Mouse (Mus musculus): ENCODE data around the gene Gm49368. TPM values are rescaled to one million over a fixed set of nuclear protein-coding genes. Genes with fewer than 3 reads are reported as not detected.

Gene Gm49368
- polyA plus RNA-seq, 1 experiment, result not detected

GRCm38 (mm10) chr7:128115211-128115958, 52.9 kb downstream of the Gm49368 start:
- DNase-seq, result no peak
- WGBS, result 74% methylated on average over 5 of the region's 5 CpGs
- Histone ChIP-seq H3K4me3 (replicated peaks; ENCODE audit: insufficient read depth, low read depth, low read length) (no peak overlapping the region), H3K4me1 (ENCODE audit: control insufficient read depth, insufficient read depth, low read length) (no peaks in the 10 kb centered on the region), H3K27me3 (ENCODE audit: control insufficient read depth, insufficient read depth, low read length) (no peaks in the 10 kb centered on the region), H3K27ac (ENCODE audit: insufficient read depth, low read length) (no peak overlapping the region)
- TF ChIP-seq CTCF (IDR thresholded peaks at IDR 0.05; ENCODE audit: borderline replicate concordance, insufficient read depth, low read depth, low read length) (no peak), POLR2A (IDR thresholded peaks at IDR 0.05; ENCODE audit: borderline replicate concordance, insufficient read depth, low read length) (no peak)

GRCm38 (mm10) chr7:128116396-128116795, 53.9 kb downstream of the Gm49368 start:
- TF ChIP-seq CTCF (IDR thresholded peaks at IDR 0.05; ENCODE audit: borderline replicate concordance, insufficient read depth, low read depth, low read length), result no peak
- TF ChIP-seq POLR2A (IDR thresholded peaks at IDR 0.05; ENCODE audit: borderline replicate concordance, insufficient read depth, low read length), result no peak
- Histone ChIP-seq H3K4me3 (replicated peaks; ENCODE audit: insufficient read depth, low read depth, low read length) (no peak overlapping the region), H3K27ac (ENCODE audit: insufficient read depth, low read length) (no peak overlapping the region), H3K27me3 (ENCODE audit: control insufficient read depth, insufficient read depth, low read length) (no peaks in the 10 kb centered on the region), H3K4me1 (ENCODE audit: control insufficient read depth, insufficient read depth, low read length) (no peaks in the 10 kb centered on the region)
- DNase-seq, result no peak
- WGBS, result 95% methylated on average over 5 of the region's 5 CpGs

DNA sequence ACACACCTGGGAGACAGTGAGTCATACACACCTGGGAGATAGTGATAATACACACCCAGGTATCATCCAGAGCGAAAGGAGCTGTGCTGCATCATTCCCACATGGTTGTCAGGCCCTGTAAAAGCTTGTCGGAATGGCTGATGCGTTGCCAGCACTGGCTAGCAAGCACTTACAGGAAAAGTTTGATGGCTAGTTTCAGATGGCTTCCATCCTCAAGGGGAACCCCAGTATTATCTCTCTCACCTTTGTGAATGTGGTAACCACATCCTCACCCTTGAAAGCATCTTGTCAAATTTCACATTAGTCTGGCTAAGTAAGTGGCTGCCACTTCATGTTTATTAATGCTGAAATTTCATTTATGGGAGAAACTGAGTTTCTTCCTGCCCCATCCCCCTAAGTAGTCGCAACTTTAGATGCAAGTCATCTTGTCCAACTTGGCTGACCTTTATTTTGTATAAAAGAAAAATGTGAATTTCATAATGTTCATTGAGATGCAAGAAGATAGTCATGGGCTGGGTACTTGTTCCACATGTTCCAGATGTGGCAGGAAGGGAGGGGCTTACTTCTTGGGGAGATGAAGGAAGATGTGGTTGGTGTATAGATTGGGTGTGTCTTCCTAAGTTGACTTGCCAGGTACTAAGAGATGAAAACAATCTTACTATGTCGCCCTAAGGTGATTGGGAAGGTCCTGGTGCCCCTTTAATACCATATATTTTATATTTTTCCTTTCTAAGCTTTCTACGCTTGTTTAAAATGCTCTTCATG, 57.4 kb downstream of the Gm49368 start:
- H3K27ac ChIP-seq (ENCODE audit: insufficient read depth, low read length), result no peak overlapping the region
- no peaks in the 10 kb centered on the region for H3K27me3 ChIP-seq (ENCODE audit: control insufficient read depth, insufficient read depth, low read length)
- H3K4me1 ChIP-seq (ENCODE audit: control insufficient read depth, insufficient read depth, low read length), result no peaks in the 10 kb centered on the region
- 85% methylated on average over 6 of the region's 6 CpGs for WGBS
- H3K4me3 ChIP-seq (replicated peaks; ENCODE audit: insufficient read depth, low read depth, low read length), result no peak overlapping the region
- DNase-seq, result no peak
- TF ChIP-seq CTCF (IDR thresholded peaks at IDR 0.05; ENCODE audit: borderline replicate concordance, insufficient read depth, low read depth, low read length), result no peak
- TF ChIP-seq POLR2A (IDR thresholded peaks at IDR 0.05; ENCODE audit: borderline replicate concordance, insufficient read depth, low read length), result no peak

GRCm38 (mm10) chr7:128128741-128129720, 66.5 kb downstream of the Gm49368 start, which contains the start of gene Itgax:
Gene Itgax (plus strand): TSS chr7:128129547.
- no peak for TF ChIP-seq CTCF (IDR thresholded peaks at IDR 0.05; ENCODE audit: borderline replicate concordance, insufficient read depth, low read depth, low read length)
- TF ChIP-seq POLR2A (IDR thresholded peaks at IDR 0.05; ENCODE audit: borderline replicate concordance, insufficient read depth, low read length), result no peak
- 84% methylated on average over 8 of the region's 8 CpGs for WGBS
- Histone ChIP-seq H3K4me3 (replicated peaks; ENCODE audit: insufficient read depth, low read depth, low read length) (no peak within 1 kb of the TSS), H3K27ac (ENCODE audit: insufficient read depth, low read length) (no peak within 1 kb of the TSS), H3K4me1 (ENCODE audit: control insufficient read depth, insufficient read depth, low read length) (no peaks in the 10 kb centered on the region), H3K27me3 (ENCODE audit: control insufficient read depth, insufficient read depth, low read length) (no peaks in the 10 kb centered on the region)
- DNase-seq, result no peak

GRCm38 (mm10) chr7:128132148-128132547, 69.7 kb downstream of the Gm49368 start:
- DNase-seq, result no peak
- no peaks in the 10 kb centered on the region for H3K27me3 ChIP-seq (ENCODE audit: control insufficient read depth, insufficient read depth, low read length)
- H3K4me1 ChIP-seq (ENCODE audit: control insufficient read depth, insufficient read depth, low read length), result no peaks in the 10 kb centered on the region
- no peak for TF ChIP-seq POLR2A (IDR thresholded peaks at IDR 0.05; ENCODE audit: borderline replicate concordance, insufficient read depth, low read length)
- TF ChIP-seq CTCF (IDR thresholded peaks at IDR 0.05; ENCODE audit: borderline replicate concordance, insufficient read depth, low read depth, low read length), result no peak
- 93% methylated on average over 5 of the region's 5 CpGs for WGBS
- no peak overlapping the region for H3K4me3 ChIP-seq (replicated peaks; ENCODE audit: insufficient read depth, low read depth, low read length)
- H3K27ac ChIP-seq (ENCODE audit: insufficient read depth, low read length), result no peak overlapping the region

GRCm38 (mm10) chr7:128133596-128133995, 71.1 kb downstream of the Gm49368 start:
- Histone ChIP-seq H3K27ac (ENCODE audit: insufficient read depth, low read length) (no peak overlapping the region), H3K4me3 (replicated peaks; ENCODE audit: insufficient read depth, low read depth, low read length) (no peak overlapping the region), H3K4me1 (ENCODE audit: control insufficient read depth, insufficient read depth, low read length) (no peaks in the 10 kb centered on the region), H3K27me3 (ENCODE audit: control insufficient read depth, insufficient read depth, low read length) (no peaks in the 10 kb centered on the region)
- no peak for DNase-seq
- WGBS, result 91% methylated on average over 2 of the region's 2 CpGs
- TF ChIP-seq CTCF (IDR thresholded peaks at IDR 0.05; ENCODE audit: borderline replicate concordance, insufficient read depth, low read depth, low read length) (no peak), POLR2A (IDR thresholded peaks at IDR 0.05; ENCODE audit: borderline replicate concordance, insufficient read depth, low read length) (no peak)

DNA sequence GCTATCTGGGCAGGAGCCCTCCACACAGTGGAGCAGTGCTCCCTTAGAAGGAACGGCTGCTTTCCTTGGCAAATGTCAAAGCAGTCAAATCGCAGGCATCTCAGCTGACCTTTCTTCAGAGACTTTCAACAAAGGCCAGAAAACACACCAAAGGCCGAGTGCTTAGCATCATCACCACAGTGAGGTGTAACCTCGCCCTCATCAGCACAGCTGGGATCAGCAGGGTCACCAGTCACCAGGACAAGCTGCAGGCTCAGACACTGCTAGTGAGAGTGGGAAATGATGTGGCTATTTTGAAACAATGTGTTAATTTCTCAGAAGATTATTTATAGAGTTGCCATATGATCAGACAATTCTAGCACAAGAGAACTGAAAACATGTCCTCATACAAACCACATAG, 74.4 kb downstream of the Gm49368 start:
- Histone ChIP-seq H3K4me3 (replicated peaks; ENCODE audit: insufficient read depth, low read depth, low read length) (no peak overlapping the region), H3K27me3 (ENCODE audit: control insufficient read depth, insufficient read depth, low read length) (no peaks in the 10 kb centered on the region), H3K4me1 (ENCODE audit: control insufficient read depth, insufficient read depth, low read length) (no peaks in the 10 kb centered on the region), H3K27ac (ENCODE audit: insufficient read depth, low read length) (no peak overlapping the region)
- WGBS, result 63% methylated on average over 4 of the region's 4 CpGs
- no peak for DNase-seq
- no peak for TF ChIP-seq POLR2A (IDR thresholded peaks at IDR 0.05; ENCODE audit: borderline replicate concordance, insufficient read depth, low read length)
- no peak for TF ChIP-seq CTCF (IDR thresholded peaks at IDR 0.05; ENCODE audit: borderline replicate concordance, insufficient read depth, low read depth, low read length)
